Mouse (Mus musculus): ENCODE measurements around the gene Il12rb1.
A peak's percentile ranks its signal among the peaks of the same experiment; 100 is the strongest.

Il12rb1 gene

DNA sequence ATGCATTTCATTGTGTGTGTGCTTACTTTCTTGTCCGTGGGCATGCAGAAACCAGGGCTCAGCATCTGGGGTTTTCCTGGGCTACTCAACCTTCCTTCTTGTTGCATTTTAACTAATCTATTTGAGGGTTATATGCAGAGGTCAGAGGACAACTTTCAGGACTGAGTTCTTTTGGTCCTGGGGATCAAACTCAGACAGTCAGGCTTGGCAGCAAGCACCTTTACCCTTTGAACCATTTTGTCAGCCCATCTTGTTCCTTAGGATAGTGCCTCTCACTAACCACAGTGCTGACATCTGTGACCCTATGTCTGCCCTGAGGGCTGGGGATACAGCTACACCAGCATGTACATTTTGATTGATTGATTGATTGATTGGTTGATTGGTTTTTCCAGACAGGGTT, 19.5 kb downstream of the Il12rb1 start:
- no peak for DNase-seq (ENCODE audit: low spot score)

DNA sequence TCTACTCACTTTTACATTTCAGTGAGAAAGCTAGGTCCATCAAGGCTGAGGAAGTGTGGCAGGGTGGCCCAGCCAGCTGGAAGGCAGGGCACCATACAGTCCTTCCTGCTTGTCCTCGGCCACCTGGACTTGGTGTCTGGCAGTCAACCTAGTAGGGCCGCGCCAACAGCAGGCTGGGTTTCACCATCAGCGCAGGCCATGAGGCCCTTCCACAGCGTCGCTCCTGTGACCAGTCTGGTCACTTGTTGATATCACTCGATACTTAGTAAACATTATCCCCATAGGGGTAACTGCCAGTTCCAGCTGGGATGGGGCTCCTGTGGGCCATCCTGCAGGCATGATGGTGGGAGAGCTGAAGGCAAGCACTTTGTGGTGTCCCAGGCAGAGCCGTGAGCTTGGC, 23.3 kb downstream of the Il12rb1 start:
- DNase-seq (ENCODE audit: low spot score): no peak

DNA sequence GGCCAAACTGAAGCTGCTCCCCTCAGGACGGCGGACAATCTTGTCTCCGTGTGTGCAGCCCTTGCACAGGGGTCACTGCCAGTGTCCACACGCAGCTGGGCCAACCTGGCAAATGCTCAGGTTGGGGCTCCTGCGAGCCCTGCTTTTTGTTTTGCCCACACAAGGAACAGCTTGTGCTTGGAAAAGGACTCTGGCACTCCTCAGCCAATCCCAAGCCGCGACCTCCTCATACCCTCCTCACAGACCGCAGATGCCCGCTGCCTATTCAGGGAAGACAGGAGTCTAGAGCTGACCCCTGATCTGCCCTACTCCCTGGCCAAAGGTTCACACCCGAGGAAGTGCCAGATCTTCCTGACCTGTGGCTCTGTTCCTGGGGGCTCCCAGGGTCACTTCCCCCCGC, 24.1 kb downstream of the Il12rb1 start:
- no peak for DNase-seq (ENCODE audit: low spot score)

DNA sequence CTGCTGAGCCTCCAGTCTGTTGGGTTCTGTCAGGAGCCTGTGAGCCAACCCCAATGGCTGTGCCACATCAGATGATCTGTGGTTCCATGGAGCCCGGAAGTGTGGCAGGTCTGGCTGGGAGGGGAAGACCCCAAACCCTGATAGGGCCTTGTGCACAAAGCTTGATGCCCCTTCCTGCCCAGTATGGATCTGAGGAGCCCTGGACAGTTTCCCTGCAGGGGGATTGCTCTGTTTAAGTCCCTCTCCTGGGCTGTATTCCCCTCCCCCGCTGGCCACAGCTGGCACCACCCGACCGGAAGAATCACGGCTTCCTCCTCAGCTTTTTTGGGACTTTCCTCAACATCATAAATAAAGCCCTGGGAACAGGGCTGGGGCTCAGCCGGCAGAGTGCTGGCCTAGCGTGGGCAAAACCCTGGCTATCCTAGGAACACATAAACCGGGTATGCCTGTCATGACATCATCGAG, 24.8 kb downstream of the Il12rb1 start:
- no peak for DNase-seq (ENCODE audit: low spot score)

DNA sequence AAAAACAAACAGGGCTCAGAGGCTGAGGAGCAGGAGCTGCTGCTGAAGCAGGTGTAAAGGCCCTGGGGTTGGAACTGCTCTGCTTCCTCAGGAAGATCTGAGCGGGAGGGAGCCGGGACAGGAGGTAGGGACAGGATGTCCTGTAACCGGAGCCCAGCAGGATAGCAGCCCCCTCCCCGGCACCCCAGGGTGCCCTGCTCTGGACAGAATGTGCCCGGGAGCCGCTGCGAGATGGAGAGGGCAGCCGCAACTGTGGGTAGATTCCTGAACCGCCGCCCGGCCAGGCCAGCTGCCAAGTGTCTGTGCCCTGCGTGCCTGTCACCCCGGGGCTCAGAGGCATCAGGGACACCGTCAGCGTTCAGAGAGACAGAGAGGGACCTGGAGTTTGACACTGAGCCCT, 25.3 kb downstream of the Il12rb1 start:
- peak; percentile 70 for DNase-seq (ENCODE audit: low spot score)

DNA sequence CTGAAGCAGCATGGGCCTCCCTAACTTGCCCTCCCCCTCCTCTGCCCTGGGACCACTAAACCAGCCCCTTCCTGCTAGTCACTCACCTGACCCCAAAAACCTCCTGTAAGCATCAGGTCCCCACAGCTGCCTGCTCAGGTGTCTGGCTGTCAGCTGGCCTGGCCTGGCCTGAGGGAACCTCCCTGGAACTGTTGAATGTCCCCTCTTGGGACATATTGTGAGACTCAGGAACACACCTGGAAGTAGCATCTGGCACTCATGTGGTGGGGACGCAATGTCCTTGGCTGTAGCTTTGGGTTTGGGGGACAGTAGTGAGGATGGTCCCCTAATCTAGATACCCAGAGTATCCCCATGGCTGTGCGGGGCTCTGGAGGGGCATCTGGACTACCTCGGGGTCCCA, 25.8 kb downstream of the Il12rb1 start:
- no peak for DNase-seq (ENCODE audit: low spot score)

DNA sequence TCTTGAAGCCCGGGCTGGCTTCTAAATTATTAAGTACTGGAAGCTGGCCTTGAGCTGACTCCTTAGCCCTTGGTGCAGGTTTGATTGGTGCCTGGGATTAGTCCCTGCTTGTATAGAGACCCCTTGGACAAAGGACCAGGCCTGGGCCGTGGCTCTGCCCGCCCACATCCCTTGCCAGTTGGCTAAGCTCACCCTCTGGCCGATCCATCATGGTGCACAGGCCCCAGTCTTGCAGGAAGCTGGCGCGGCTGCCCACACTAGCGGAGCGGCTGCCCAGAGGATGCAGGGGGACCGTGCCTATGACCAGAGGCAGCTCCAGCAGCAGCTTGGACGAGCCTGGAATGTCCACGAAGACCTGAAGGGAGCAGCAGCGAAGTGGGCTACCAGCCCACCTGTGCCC, 28.4 kb downstream of the Il12rb1 start:
- DNase-seq (ENCODE audit: low spot score): no peak

DNA sequence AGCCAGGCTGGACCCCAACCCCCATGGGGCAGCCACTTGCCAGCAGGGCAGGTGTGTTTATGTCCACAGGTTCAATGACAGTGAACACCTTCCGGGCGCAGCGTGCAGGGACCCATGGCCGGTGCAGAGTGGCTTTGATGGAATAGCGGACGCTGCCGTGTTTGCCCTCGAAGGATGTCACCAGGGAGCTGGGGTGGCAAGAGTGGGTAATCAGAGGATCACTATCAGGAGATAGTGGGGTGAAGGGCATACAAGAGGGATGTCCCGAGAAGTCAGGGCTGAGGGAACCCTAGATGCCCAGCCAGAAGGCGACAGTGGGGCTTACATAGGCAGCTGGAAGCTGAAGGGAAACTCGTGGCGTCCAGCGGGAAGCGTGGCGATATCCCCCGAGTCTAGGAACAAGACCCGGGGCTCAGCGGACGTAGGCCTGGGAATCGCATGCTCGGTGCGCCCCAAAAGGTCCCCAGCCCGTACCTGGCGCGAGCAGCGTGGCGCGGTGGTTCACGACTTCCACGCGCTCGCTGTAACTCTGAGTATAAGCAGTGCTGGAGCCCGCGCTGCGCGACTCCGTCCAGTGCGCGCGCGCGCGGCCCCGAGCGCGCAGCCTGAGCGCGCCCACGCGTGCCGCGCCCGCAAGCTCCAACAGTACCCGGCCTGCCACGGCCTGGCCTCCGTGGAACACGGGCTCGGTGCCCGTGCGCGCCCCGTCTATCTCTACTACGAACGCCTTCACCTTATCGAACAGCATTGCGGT, 30.6 kb downstream of the Il12rb1 start:
- peak; percentile 27 for DNase-seq (ENCODE audit: low spot score)

DNA sequence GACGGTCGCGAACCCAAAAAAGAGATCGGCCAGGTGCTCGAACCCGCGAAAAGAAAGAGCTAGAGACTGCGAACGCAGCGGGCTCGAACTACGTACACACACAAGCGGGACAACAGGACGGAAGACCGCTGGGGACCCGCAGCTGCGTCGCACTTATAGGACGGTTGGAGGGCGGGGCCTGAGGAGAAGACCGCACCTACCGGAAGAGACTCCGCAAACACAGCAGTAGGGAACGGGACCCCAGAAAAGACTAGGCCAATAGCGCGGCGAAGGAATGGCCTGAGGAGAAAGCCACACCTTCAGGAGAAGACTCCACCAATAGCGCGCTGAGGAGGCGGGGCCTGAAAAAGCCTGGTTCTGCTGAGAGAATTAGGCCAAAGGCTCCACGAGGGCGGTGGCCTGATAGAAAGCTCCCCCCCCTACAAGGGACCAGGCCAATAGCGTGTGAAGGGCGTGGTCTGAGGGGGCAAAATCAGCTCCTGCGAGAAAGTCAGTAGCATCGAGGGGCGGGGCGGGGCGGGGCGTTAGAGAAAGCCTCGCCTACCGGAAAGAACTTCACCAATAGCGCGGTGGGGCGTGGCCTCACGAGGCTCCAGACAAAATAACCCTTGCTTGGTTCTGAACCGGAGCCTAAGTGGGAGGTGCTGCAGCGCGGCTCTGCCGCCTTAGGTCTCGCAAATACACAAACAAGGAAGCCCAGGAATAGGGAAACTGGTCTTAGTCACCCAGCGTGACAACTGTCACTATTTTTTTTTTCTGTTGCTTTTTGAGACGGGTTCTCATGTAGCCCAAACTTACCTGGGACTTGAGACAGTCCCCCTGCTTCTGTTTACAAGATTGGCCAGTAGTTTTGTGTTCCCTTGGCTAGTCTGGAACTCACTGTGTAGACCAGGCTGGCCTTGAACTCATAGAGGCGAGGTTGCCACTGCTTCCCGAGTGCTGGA, 31.4 kb downstream of the Il12rb1 start, which contains the start of gene Arrdc2:
Gene Arrdc2, minus strand, starts transcription at position 313 of the 944 bp plus-strand sequence.
- peak; percentile 100 for DNase-seq (ENCODE audit: low spot score)

DNA sequence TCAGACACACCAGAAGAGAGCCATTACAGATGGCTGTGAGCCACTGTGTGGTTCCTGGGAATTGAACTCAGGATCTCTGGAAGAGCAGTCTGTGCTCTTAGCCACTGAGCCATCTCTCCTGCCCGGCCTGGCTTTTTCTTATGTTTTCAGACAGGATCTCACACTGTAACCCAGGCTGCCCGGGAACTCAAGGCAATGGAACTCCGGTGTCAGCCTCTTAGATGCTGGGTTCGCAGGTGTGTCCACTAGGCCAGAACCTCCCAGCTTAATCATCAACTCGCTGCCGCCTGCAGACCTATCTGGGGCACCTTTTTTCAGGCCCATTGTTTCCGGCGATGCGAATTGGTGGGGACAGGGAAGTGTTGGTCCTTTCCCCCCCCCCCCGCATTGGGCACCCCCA, 32.3 kb downstream of the Il12rb1 start:
- DNase-seq (ENCODE audit: low spot score): no peak

DNA sequence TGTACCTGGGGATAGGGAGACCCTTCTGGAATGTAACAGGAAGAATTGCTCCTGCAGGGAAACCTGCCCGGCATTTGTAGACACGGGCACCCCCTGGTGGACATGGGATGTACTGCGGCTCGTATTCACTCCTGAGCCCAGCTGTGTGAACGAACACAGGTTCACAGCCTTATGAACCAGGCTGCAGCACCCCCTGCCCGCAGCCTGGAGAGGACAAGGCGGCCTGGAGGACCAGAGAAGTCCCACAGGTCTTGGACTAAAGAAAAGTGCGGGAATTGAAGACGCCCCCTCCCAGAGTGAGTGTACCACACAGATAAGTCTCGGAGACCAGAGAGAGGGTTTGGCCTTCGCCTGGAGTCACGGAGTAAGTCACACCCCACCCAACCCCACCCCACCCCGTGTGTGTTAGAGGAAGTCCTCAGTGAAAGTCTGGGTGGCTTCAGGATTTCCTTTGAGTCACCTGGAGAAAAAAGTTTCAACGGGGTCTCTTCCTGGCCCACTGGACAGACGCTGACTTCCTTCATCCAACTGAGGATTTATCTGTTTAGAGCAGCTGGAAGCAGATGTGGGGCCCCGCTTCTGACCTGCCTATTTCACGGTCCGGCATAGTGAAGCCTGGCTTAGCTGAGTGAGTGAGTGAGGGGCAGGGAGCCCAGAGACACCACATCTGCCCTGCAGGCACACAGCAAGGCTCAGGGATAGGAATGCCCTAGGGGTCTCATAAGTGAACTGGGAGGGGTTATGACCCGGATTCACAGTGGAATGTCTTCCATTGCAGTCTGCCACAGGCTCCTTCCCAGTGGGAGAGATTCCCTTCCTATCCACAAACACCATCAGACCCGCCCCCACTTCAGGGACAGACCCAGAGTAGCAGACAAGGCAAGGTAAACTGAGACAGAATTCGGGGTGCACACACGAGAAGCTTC, 33.2 kb downstream of the Il12rb1 start:
- DNase-seq (ENCODE audit: low spot score): peak; percentile 91

DNA sequence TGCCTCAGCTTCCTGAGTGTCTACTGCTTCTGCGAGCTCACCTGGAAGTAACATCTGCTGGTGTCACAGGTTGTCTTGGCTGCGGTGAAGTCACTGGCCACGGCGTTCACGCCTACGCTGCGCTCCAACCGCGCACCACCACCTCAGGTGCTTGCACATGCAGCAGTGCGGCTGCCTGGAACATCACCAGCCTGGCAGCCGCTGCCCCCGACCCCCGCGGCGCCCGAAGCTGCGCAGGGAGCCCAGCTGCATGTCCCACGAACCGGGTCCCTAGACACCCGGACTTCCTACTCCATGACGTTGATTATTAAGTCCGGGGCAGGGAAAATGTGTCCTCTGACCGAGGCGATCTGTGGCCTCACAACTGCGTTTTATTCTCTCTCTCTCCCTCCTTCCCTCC, 34.2 kb downstream of the Il12rb1 start:
- no peak for DNase-seq (ENCODE audit: low spot score)

DNA sequence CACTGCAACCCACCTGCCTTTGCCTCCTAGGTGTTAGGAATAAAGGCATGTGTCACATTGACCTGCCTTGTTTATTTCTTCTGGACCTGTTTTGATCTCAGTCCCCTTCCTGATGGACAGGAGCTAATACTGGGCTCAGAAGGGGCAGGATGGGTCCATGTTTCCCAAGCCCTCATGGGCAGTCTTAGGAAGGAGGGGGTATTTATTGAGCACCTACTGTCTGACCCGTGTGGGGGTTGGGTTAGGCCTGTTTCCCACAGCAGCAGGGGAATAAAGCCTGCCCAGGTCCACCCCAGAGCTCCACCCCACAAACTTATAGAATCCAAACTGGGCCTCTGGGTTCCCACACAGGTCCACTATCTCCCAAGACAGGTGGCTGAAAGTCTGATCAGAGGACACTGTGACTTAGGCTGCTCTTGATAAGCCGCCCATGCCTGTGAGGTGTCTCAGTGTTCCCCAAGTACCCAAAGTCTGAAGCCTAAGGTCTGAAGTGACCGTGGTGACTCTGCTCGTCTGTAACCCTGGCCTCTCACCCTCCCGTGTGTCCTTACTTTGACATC, 35.0 kb downstream of the Il12rb1 start:
- DNase-seq (ENCODE audit: low spot score): no peak

DNA sequence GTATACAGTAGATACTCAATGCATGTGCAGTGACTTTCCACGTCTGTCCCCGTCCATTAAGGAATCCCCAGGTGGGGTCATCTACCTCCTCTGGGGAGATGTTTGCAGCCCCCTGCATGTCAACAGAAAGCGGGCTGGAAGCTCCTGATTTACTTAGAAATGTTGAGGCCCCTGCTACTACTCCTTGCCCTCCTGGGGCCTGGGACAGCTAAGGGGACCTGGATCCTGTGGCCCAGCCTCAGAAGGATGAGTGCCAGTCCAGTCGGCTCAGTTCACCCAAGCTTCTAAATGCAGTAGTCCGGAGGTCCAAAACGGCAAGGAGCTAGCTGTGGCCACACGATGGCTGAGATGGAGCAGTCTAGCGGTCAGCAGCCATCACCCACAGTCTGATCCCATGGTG, 35.7 kb downstream of the Il12rb1 start:
- no peak for DNase-seq (ENCODE audit: low spot score)

DNA sequence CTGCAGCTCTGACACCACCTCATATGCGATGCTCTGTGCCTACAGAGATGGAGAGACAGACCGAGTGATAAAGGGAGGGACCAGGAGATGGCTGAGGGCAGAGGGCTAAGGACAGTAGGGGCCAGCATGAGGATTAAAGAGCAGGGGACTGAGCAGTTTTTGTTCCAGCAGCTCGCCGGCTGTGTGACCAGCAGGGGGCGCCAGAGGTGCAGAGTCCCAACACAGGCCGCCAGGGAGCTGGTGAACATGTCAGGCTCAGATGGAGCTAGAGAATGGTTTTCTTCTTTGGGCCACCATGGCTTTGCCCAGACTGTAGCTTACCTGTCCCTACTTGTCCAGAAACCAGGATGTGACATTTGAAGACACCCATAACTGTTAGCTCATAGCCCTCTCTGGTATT, 36.3 kb downstream of the Il12rb1 start:
- peak; percentile 92 for DNase-seq (ENCODE audit: low spot score)

DNA sequence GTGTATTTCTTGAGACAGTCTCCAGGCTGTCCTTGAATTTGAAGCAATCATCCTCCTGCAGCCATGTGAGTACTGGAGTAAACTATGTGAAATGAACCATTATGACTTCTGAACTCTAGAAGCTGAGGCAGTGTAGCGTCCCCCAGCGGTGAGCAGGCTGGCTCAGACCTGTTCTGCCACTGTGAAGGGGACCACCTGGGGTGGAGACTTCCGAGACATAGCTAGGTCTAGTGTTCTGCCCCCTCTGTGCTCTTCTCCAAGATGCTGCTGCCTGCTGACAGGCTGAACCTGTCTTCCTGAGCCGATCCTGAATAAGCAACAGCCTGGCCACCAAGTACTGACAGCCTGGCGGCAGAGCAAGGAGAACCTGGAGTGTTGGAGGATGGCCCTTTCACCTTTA, 36.9 kb downstream of the Il12rb1 start:
- DNase-seq (ENCODE audit: low spot score): no peak

DNA sequence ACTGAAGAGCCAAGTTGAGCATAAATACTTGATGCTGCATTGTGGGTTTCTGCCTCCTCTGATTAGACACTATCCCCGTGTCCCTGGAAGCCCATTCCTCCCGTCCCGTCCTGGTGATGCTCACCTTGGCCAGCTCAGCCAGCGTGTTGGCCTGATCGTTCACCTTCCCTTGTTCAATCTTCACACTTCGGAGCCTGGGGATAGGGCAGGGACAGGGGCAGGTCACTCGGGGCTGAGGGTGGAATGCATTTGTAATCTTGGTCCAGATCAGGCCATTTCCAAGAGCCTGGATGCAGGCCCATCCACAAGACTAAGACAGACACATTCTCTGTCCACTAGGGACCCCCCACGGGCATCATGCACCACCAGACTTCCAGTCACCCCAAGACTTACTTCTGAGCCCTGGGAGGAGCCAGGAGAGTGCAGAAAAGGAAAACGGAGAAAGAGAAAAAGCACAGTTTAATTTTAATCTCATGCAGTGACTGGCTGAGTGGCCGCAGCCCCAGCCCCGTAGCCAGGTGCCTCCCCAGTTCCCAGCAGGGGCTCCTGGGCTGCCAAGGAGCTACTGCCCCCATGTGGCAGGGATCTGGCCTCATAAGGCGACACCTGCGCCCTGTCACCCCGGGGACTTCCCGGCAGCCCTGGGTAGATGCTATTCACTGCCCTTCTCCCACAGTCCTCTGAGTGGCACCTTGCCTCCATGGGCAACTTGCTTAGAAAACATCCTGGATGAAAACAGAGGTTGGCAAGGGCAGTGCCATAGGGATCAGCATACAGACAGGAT, 38.3 kb downstream of the Il12rb1 start:
- DNase-seq (ENCODE audit: low spot score): no peak

DNA sequence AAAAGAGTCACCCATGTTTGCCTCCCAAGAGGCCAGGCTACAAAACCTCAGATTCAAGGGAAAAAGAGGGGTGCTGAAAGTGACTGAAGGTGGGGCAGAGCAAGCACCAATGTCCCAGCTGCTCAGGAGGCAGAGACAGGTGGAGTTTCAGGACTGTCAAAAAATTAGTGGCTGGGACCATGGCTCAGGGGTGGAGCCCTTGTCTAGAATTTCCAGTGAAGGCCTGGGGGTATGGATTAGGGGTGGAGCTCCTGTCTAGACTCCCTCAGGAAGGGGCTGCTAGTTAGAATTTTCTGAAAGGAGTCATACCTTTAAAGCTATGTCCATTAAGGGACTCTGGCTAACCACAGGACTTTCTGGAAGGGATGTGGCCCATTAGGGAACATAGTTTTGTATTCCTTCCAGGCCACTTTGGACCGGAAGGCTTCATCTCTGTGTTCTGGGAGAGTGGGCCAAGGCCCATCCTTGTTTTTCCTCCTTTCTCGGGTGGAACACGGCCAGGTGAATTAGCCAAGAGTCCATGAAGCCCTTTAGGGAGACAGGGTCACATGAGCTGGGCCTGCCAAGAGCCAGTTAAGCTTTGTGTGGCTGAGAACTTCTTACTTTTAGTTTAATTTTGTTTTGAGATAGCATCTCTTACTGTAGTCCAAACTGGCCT, 41.2 kb downstream of the Il12rb1 start:
- peak; percentile 46 for DNase-seq (ENCODE audit: low spot score)

DNA sequence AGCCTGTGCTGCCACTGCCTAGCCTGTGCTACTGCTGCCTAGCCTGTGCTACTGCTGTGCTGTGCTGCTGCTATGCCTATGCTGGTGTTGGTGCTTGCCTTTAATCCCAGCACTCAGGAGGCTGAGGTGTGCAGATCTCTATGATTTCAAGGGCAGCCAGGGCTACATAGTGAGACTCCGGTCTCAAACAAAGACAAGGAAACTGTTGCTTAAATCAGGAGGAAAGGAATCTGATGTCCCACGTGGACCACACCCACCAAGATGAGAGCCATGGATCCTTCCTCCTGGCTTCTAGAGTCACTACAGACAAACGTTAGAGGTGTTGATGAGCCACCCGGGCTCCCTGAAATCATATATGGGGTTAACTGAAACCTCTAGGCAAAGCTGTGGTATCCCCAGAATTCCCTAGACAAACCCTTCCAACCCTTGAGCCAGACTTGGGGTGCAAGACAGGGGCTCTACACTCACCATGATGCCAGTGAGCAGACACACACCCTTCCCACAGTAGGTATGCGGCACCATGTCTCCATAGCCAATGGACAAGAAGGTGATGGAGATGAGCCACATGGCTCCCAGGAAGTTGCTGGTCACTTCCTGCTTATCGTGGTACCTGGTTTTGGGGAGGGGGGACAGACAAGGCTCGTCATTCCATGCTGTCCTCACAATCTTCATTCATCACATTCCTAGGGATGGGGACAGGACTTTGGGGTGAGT, 42.0 kb downstream of the Il12rb1 start:
- DNase-seq (ENCODE audit: low spot score): no peak

DNA sequence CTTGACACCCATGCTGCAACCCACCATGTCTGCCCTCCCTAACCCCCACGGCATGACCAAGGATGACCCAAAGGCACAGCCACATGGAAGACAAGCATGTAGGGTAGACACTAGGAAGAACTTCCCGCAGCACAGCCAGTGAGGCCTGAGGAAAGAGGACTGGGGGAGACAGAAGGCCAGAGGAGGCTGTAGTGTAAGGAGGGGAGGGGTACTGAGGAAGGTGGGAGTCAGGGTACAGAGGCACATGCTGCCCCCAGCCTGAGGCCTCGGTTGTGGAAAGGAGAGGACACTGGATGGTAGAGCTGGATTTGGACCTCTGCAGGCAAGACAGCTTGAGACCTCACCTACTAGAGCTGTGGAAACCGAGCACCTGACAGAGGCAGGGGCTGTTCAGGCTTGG, 42.7 kb downstream of the Il12rb1 start:
- no peak for DNase-seq (ENCODE audit: low spot score)

Data from urinary bladder, postnatal 14 days (tissue).